Mouse (Mus musculus) neutrophil, adult 5-6 weeks (primary cell): ENCODE measurements around the gene Olfr32. TPM values are rescaled to one million over a fixed set of nuclear protein-coding genes. Genes with fewer than 3 reads are reported as not detected.
"Not testable (repeated sequence)": the region's sequence is repeated elsewhere in the genome, so short reads cannot be mapped to it uniquely, and the experiment has no call there.

ENCODE experiments used
- ATAC-seq: fragments of 151-379, 151-347 bp; 2 replicates; pipeline ENCODE4 v1.8.0; 2017; ENCODE audit warnings: mild to moderate bottlenecking, moderate TSS enrichment; ENCODE audit not compliant: insufficient number of reproducible peaks, poor library complexity, low FRiP score, severe bottlenecking; ENCODE audit errors: extremely low read depth
- total RNA-seq: library from RNA; stranded (forward); fragments of 200-1000 nt; gene quantifications from 2 replicates; pipeline ENCODE4 v1.2.3, GENCODE M21; 2017

Gene Olfr32
- not detected in 2 replicates for total RNA-seq

- ATAC-seq = no peak
Observed at GRCm38 (mm10) chr2:90142196-90142595, at the start of gene Olfr32. Gene Olfr32 (minus strand): TSS chr2:90142296.

- ATAC-seq = not testable (repeated sequence)
Observed at GRCm38 (mm10) chr2:90187082-90187481, 45.0 kb upstream of the Olfr32 start.

- not testable (repeated sequence) for ATAC-seq
Observed at GRCm38 (mm10) chr2:90186082-90186481, 44.0 kb upstream of the Olfr32 start.

- no peak for ATAC-seq
Observed at GRCm38 (mm10) chr2:90153916-90154315, 11.8 kb upstream of the Olfr32 start.

GRCm38 (mm10) chr2:90152991-90153390 lies 10.9 kb upstream of the Olfr32 start, which contains the start of gene Olfr1270:
Gene Olfr1270 (minus strand): TSS chr2:90153091.
- no peak for ATAC-seq

GRCm38 (mm10) chr2:90121312-90121711 lies 20.8 kb downstream of the Olfr32 start, which contains the start of gene Olfr1269:
Gene Olfr1269 (minus strand): TSS chr2:90121412.
- no peak for ATAC-seq

Other genes with a start within 250 kb of the Olfr32 start
- not detected in 2 replicates for gene Olfr1258, start 215.0 kb downstream of the Olfr32 start, total RNA-seq
- not detected in 2 replicates for gene Olfr1259, start 193.6 kb downstream of the Olfr32 start, total RNA-seq
- not detected in 2 replicates for gene Olfr1260, start 168.0 kb downstream of the Olfr32 start, total RNA-seq
- not detected in 2 replicates for gene Olfr1261, start 151.1 kb downstream of the Olfr32 start, total RNA-seq
- not detected in 2 replicates for gene Olfr1262, start 142.2 kb downstream of the Olfr32 start, total RNA-seq
- not detected in 2 replicates for gene Olfr1263, start 130.2 kb downstream of the Olfr32 start, total RNA-seq
- not detected in 2 replicates for gene Olfr1264, start 116.7 kb downstream of the Olfr32 start, total RNA-seq
- not detected in 2 replicates for gene Olfr1265, start 107.0 kb downstream of the Olfr32 start, total RNA-seq
- not detected in 2 replicates for gene Olfr140, start 78.7 kb downstream of the Olfr32 start, total RNA-seq
- not detected in 2 replicates for gene Olfr1269, start 20.9 kb downstream of the Olfr32 start, total RNA-seq
- gene Olfr1270, start 10.8 kb upstream of the Olfr32 start, total RNA-seq = not detected in 2 replicates
- not detected in 2 replicates for gene Olfr1506, start 82.2 kb upstream of the Olfr32 start, total RNA-seq
- not detected in 2 replicates for gene Olfr142, start 115.3 kb upstream of the Olfr32 start, total RNA-seq
- under 0.01 TPM in 2 replicates for gene Olfr1271, start 128.7 kb upstream of the Olfr32 start, total RNA-seq
- gene Olfr1272, start 150.5 kb upstream of the Olfr32 start, total RNA-seq = not detected in 2 replicates
- 0.35 TPM in 1 of 2 replicates, not detected in the other for gene Gm13769, start 179.9 kb upstream of the Olfr32 start, total RNA-seq